Mouse (Mus musculus) liver, embryonic 14.5 days (tissue): ENCODE data around the gene Rpp30. TPM values are rescaled to one million over a fixed set of nuclear protein-coding genes. Genes with fewer than 3 reads are reported as not detected.

Experiments
- ATAC-seq: fragments of 200-750 bp; cut with Nextera tagmentation; 2 replicates; pipeline ENCODE4 v1.8.0; 2017; ENCODE audit warnings: moderate number of reproducible peaks, mild to moderate bottlenecking, moderate library complexity; ENCODE audit not compliant: insufficient read depth
- DNase-seq, 3 experiments: peaks; one replicate each; pipeline ENCODE4 v3.0.0-alpha.2; 2012 to 2013; ENCODE audit warnings: low read depth in 3 of 3, low spot score in 3 of 3
- H3K27ac ChIP-seq: fragments of 300-500 bp; sonication (generic); 2 replicates; pipeline ENCODE4 v1.5.1; 2014; ENCODE audit warnings: moderate library complexity, mild to moderate bottlenecking, control low read depth, inconsistent platforms
- H3K27me3 ChIP-seq: fragments of 300-500 bp; sonication (generic); 2 replicates; pipeline ENCODE4 v1.6.1; 2014; ENCODE audit warnings: mild to moderate bottlenecking, low read length, moderate library complexity; ENCODE audit not compliant: control insufficient read depth, insufficient read depth
- H3K36me3 ChIP-seq: fragments of 300-500 bp; sonication (generic); replicated peaks from 2 replicates; pipeline ENCODE4 v1.6.1; 2014; ENCODE audit warnings: low read depth; ENCODE audit not compliant: control insufficient read depth, insufficient read depth
- H3K4me1 ChIP-seq, 2 experiments: fragments of 200-500 bp in 1 of 2; fragments of 300-500 bp in 1 of 2; sonication (generic) in 1 of 2; replicated peaks; 2 replicates each; pipeline ENCODE4 v1.6.1; 2012 to 2014; ENCODE audit warnings: antibody characterized with exemption in 1 of 2, inconsistent platforms in 1 of 2, low read length in 1 of 2; ENCODE audit not compliant: control insufficient read depth in 2 of 2, insufficient read depth in 2 of 2
- H3K4me2 ChIP-seq: fragments of 300-500 bp; sonication (generic); 2 replicates; pipeline ENCODE4 v1.6.1; 2014; ENCODE audit warnings: low read depth, mild to moderate bottlenecking, control low read depth, moderate library complexity
- H3K4me3 ChIP-seq, 2 experiments: fragments of 200-500 bp in 1 of 2; fragments of 300-500 bp in 1 of 2; sonication (generic) in 1 of 2; 2 replicates each; pipeline ENCODE4 v1.5.1; 2012 to 2014; ENCODE audit warnings: low read depth in 2 of 2, low read length in 2 of 2, mild to moderate bottlenecking in 2 of 2, control low read depth in 1 of 2, inconsistent platforms in 1 of 2, moderate library complexity in 1 of 2; ENCODE audit not compliant: insufficient read depth in 1 of 2
- H3K9ac ChIP-seq: fragments of 300-500 bp; sonication (generic); replicated peaks from 2 replicates; pipeline ENCODE4 v1.6.1; 2014; ENCODE audit warnings: mild to moderate bottlenecking, control low read depth, moderate library complexity
- H3K9me3 ChIP-seq: fragments of 300-500 bp; sonication (generic); 2 replicates; pipeline ENCODE4 v1.6.1; 2016; ENCODE audit warnings: low read length, mixed read lengths; ENCODE audit not compliant: control insufficient read depth
- CTCF ChIP-seq: IDR thresholded peaks from 2 replicates; pipeline ENCODE4 v1.5.1; 2016; ENCODE audit warnings: antibody characterized with exemption, low read depth, control low read depth
- EP300 ChIP-seq: IDR thresholded peaks from 2 replicates; pipeline ENCODE4 v1.6.1; 2016; ENCODE audit warnings: antibody characterized with exemption, low read depth
- WGBS: fragments of 180-500 bp; shearing (Covaris S2); extraction: QIAGEN DNeasy Blood & Tissue Kit; methylation state at CpG from one replicate; pipeline ENCODE4 v1.1.7; 2014; ENCODE audit not compliant: insufficient replicate concordance; 5-methylcytosine and 5-hydroxymethylcytosine counted together
- polyA plus RNA-seq, 2 experiments: library from polyadenylated mRNA; depleted of rRNA in 1 of 2; stranded (reverse) in 1 of 2; unstranded in 1 of 2; fragments of >200 nt; fragmentation: Nextera tagmentation in 1 of 2; extraction: Ambion mirVana in 1 of 2; gene quantifications; 2 replicates each; pipeline versions ENCODE4 v1.2.1 to v1.2.3; 2012 to 2014

The Rpp30 gene
- polyA plus RNA-seq, 2 experiments: 16.2 to 46.0 TPM

DNA sequence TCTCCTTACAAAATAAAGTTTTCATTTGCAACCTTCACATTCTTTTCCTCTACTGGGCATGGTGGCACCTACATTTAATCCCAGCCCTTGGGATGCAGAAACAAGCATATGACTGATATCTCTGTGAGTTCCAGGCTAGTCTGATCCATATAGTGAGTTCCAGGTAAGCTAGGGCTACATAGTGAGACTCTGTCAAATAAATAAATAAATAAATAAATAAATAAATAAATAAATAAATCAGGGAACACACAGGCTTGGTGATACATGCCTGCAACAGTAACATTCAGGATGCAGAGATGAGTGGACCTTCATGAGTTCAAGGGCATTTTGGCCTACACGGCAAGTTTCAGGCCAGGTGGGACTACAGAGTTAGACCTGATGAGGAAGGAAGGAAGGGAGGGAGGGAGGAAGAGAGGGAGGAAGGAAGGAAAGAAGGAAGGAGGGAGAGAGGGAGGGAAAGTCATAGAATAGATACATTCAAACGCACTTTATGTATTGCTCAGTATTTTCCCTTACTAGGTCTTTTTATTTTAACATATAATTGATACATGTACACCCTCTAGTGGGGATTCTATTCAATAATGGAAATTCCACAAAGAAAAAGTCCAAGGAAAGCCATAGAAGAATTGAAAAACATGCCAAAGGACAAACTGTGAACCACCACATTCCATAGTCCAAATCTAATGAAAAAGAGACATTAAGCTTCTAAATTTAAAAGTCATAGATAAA, 20.6 kb upstream of the Rpp30 start:
- peaks cover 6% of the 10 kb centered on the region for H3K27me3 ChIP-seq
- 42% methylated on average over 2 of the region's 2 CpGs for WGBS
- H3K9ac ChIP-seq: no peak overlapping the region
- TF ChIP-seq EP300 (no peak), CTCF (no peak)
- DNase-seq (no peak), ATAC-seq (no peak)
- H3K36me3 ChIP-seq: no peaks in the 10 kb centered on the region
- no peak overlapping the region for H3K27ac ChIP-seq
- H3K9me3 ChIP-seq: no peaks in the 10 kb centered on the region
- H3K4me3 ChIP-seq: no peak overlapping the region
- H3K4me1 ChIP-seq: no peaks in the 10 kb centered on the region
- H3K4me2 ChIP-seq: no peak overlapping the region

DNA sequence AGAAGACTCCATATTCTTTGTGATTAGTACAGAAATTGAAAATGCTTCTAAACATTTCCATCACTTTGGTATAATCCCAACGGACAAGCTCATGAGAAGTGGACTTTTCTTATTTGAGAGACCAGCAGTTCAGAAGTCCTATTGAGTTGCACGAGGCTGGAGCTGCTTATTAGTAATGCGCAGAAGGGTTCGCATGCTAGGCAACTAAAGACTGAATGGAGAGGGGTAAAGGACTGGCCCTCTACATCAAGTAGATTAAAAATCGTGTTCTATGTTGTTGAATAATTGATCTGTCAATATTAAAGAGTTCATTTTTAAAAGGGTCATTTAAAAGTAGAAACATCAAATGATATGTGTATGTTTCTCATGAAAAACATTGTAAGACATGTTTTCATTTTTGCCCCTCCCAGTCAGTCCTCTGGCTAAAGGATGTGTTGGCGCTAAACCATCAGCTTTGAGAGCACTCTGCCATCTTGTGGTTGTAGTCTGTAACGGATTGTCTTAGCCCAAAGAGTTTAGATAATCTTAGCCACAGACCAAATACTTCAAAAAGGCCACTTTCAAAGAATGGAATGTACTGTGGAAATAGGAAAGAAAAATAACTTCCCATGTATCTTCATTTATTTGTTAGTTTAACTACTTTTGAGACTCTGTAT, 782 bp upstream of the Rpp30 start:
- 40% methylated on average over 7 of the region's 7 CpGs for WGBS
- TF ChIP-seq EP300 (no peak), CTCF (peak; percentile 72)
- Histone ChIP-seq H3K27me3 (no peaks in the 10 kb centered on the region), H3K9ac (no peak overlapping the region; the same call in 1 of the 2 replicates), H3K4me2 (peak overlapping the region; percentile 83), H3K9me3 (no peaks in the 10 kb centered on the region), H3K4me3 (peak overlapping the region; percentile 92 to 99; a peak in 3 of 4 replicates), H3K27ac (peak overlapping the region; percentile 49; the same call in 1 of the 2 replicates), H3K4me1 (peaks cover 6 to 7% of the 10 kb centered on the region in 2 experiments), H3K36me3 (no peaks in the 10 kb centered on the region; the same call in 1 of the 2 replicates)
- ATAC-seq (peak; percentile 58; the same call in 1 of the 2 replicates), DNase-seq (peak; percentile 44 to 58 (median 51))

DNA sequence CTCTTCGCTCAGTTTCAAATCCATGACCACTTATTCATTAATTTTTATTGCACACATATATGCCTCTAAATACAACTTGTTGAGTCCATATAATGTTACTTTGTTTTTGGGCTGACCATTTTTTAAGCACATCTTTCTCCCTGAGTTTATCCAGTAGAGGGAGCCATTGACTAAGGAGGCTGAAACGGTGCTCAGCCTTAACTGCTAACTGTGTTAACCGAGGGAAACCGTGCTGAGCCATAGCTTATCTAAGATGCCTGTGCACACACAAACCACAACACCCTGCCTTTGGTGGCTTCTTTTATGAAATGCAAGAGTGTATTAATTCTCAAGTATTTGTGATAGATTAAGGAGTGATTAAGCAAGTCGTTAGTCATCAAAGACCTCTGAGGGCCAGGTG, 7.3 kb downstream of the Rpp30 start:
- no peak overlapping the region for H3K27ac ChIP-seq
- no peak overlapping the region for H3K4me3 ChIP-seq
- no peaks in the 10 kb centered on the region for H3K4me1 ChIP-seq
- TF ChIP-seq CTCF (peak; percentile 60), EP300 (no peak)
- WGBS: 22% methylated on average over 5 of the region's 5 CpGs
- H3K9ac ChIP-seq: no peak overlapping the region
- DNase-seq (peak; percentile 14 to 22 (median 15)), ATAC-seq (peak; percentile 51; the same call in 1 of the 2 replicates)
- H3K27me3 ChIP-seq: no peaks in the 10 kb centered on the region
- no peaks in the 10 kb centered on the region for H3K9me3 ChIP-seq
- no peak overlapping the region for H3K4me2 ChIP-seq
- H3K36me3 ChIP-seq: peaks cover 22% of the 10 kb centered on the region

DNA sequence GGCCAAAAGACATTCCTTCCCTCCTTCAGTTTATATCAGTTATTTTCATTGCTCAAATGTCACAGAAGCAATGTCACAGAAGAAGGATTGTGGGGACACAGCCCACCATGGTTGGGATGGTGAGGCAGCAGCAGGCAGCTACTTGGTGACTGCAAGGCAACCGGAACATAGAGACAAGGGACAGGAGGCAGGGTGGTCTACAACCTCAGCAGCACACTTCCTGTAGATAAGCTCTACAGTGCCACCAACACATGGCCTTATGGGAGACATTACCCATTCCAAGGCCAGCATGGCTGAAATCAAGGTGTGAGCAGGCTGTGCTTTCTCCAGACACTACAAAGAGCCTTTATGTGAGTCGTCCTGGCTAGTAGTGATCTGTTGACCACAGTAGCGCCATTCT, 13.7 kb downstream of the Rpp30 start:
- DNase-seq (no peak), ATAC-seq (no peak)
- Histone ChIP-seq H3K4me2 (no peak overlapping the region), H3K27me3 (no peaks in the 10 kb centered on the region), H3K9ac (no peak overlapping the region), H3K27ac (no peak overlapping the region), H3K36me3 (peaks cover 14% of the 10 kb centered on the region), H3K9me3 (no peaks in the 10 kb centered on the region), H3K4me3 (no peak overlapping the region), H3K4me1 (no peaks in the 10 kb centered on the region)
- WGBS: 69% methylated on average over 3 of the region's 3 CpGs
- TF ChIP-seq EP300: no peak
- TF ChIP-seq CTCF: no peak

DNA sequence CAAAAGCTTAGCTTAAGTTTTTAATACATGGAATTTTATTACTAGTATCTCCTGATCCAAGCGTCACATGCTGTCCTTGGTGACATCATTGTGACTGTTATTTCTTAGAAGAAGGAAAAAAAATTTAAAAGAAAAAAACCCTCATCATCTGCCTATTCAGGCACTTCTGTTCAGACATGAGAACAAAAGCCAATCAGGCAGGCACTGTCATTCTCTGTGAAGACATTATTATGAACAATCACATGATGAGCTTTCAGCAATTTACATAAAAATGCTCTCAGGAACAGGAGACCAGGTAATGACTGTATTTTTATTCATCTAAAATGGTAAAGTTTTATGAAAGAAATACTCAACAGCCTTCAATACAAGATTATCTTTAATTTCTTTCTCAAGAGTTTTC, 14.7 kb downstream of the Rpp30 start:
- ATAC-seq (no peak), DNase-seq (no peak)
- H3K4me2 ChIP-seq: no peak overlapping the region
- no peaks in the 10 kb centered on the region for H3K27me3 ChIP-seq
- H3K4me3 ChIP-seq: no peak overlapping the region
- H3K27ac ChIP-seq: no peak overlapping the region
- TF ChIP-seq CTCF (no peak), EP300 (no peak)
- no peaks in the 10 kb centered on the region for H3K4me1 ChIP-seq
- H3K9me3 ChIP-seq: no peaks in the 10 kb centered on the region
- H3K9ac ChIP-seq: no peak overlapping the region
- peaks cover 14% of the 10 kb centered on the region for H3K36me3 ChIP-seq
- 67% methylated on average over 1 of the region's 1 CpGs for WGBS
